Mouse (Mus musculus): ENCODE results near the gene Ptprs. TPM values are rescaled to one million over a fixed set of nuclear protein-coding genes. Genes with fewer than 3 reads are reported as not detected.

Ptprs gene
- polyA plus RNA-seq, 1 experiment: 128 TPM

DNA sequence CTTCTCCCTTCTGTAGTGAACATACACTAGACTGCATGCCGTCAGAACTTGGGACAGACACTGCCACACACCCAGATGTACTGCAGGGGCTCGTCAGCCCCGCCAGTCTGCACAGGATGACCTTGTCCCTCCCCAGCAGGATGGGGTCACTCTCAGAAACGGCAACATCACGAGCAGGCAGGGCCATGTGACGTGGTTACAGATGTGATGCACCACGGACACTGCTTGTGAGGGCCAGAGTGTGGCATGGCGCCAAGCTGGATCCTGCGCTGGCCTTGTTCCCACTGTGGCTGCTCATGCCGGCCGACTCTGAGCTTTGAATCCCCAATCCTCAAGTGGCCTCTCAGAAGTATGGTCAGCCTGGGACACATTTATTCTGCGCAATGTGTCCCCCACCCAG lies 58.0 kb downstream of the Ptprs start:
- no peaks in the 10 kb centered on the region for H3K4me1 ChIP-seq (ENCODE audit: control insufficient read depth, insufficient read depth, low read length)
- no peak for DNase-seq
- WGBS: 64% methylated on average over 12 of the region's 12 CpGs
- H3K4me3 ChIP-seq (replicated peaks; ENCODE audit: extremely low read depth, low read depth, low read length): no peak overlapping the region
- TF ChIP-seq CTCF (IDR thresholded peaks at IDR 0.05; ENCODE audit: insufficient read depth, low read length): no peak
- TF ChIP-seq POLR2A (IDR thresholded peaks at IDR 0.05; ENCODE audit: borderline replicate concordance, extremely low read depth, low read depth, low read length): no peak

- no peaks in the 10 kb centered on the region for H3K4me1 ChIP-seq (ENCODE audit: control insufficient read depth, insufficient read depth, low read length)
- 92% methylated on average over 9 of the region's 9 CpGs for WGBS
- no peak overlapping the region for H3K4me3 ChIP-seq (replicated peaks; ENCODE audit: extremely low read depth, low read depth, low read length)
- no peak for TF ChIP-seq CTCF (IDR thresholded peaks at IDR 0.05; ENCODE audit: insufficient read depth, low read length)
- no peak for TF ChIP-seq POLR2A (IDR thresholded peaks at IDR 0.05; ENCODE audit: borderline replicate concordance, extremely low read depth, low read depth, low read length)
- DNase-seq: no peak
Observed at GRCm38 (mm10) chr17:56414785-56415184, 61.5 kb downstream of the Ptprs start.

GRCm38 (mm10) chr17:56413113-56413512 lies 63.2 kb downstream of the Ptprs start:
- no peaks in the 10 kb centered on the region for H3K4me1 ChIP-seq (ENCODE audit: control insufficient read depth, insufficient read depth, low read length)
- no peak for DNase-seq
- 64% methylated on average over 13 of the region's 13 CpGs for WGBS
- TF ChIP-seq CTCF (IDR thresholded peaks at IDR 0.05; ENCODE audit: insufficient read depth, low read length) (no peak), POLR2A (IDR thresholded peaks at IDR 0.05; ENCODE audit: borderline replicate concordance, extremely low read depth, low read depth, low read length) (no peak)
- no peak overlapping the region for H3K4me3 ChIP-seq (replicated peaks; ENCODE audit: extremely low read depth, low read depth, low read length)

DNA sequence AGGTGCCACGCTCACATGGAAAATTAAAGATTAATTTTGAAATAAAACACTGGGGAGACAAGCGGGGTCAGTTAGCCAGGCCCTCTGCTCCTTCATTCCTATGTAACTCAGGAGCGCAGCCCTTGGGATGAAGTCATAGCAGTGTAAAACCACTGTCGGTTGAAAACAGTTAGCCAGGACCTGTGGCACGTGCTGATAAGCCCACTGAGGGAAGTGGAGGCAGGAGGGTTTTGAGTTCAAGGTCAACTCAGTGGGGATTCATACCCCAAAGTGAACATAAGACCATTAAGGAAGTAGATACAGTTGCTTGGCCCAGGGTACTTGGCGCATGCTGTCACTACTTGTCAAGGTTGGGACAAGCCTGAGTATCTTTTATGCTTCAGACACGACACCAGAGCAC lies 64.8 kb downstream of the Ptprs start:
- WGBS: 94% methylated on average over 7 of the region's 7 CpGs

DNA sequence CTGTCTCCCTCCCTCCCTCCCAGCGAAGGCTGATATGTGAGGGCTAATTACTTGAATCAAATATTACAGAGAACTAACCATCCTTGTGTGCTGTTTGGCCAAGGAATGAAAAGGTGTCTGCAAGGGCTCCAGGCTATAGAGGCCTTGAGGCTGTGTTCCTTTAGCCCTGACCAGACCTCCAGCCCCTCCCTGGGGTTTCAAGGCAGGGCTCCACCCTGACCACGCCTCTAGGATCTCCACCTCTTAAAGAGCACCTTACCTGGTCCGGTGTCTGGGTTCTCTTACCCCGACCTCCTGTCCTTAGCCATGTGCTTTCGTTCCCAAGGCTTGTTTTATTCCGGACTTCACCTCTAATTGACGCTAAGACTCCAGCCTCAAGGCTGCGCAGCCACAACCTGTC lies 66.5 kb downstream of the Ptprs start:
- WGBS: 58% methylated on average over 8 of the region's 8 CpGs
- no peaks in the 10 kb centered on the region for H3K4me1 ChIP-seq (ENCODE audit: control insufficient read depth, insufficient read depth, low read length)
- no peak for TF ChIP-seq POLR2A (IDR thresholded peaks at IDR 0.05; ENCODE audit: borderline replicate concordance, extremely low read depth, low read depth, low read length)
- no peak for TF ChIP-seq CTCF (IDR thresholded peaks at IDR 0.05; ENCODE audit: insufficient read depth, low read length)
- H3K4me3 ChIP-seq (replicated peaks; ENCODE audit: extremely low read depth, low read depth, low read length): no peak overlapping the region
- peak; percentile 11 for DNase-seq

More for the DNA sequence above, 64.8 kb downstream of the Ptprs start:
- no peaks in the 10 kb centered on the region for H3K4me1 ChIP-seq (ENCODE audit: control insufficient read depth, insufficient read depth, low read length)
- no peak overlapping the region for H3K4me3 ChIP-seq (replicated peaks; ENCODE audit: extremely low read depth, low read depth, low read length)
- TF ChIP-seq POLR2A (IDR thresholded peaks at IDR 0.05; ENCODE audit: borderline replicate concordance, extremely low read depth, low read depth, low read length) (no peak), CTCF (IDR thresholded peaks at IDR 0.05; ENCODE audit: insufficient read depth, low read length) (no peak)
- no peak for DNase-seq

DNA sequence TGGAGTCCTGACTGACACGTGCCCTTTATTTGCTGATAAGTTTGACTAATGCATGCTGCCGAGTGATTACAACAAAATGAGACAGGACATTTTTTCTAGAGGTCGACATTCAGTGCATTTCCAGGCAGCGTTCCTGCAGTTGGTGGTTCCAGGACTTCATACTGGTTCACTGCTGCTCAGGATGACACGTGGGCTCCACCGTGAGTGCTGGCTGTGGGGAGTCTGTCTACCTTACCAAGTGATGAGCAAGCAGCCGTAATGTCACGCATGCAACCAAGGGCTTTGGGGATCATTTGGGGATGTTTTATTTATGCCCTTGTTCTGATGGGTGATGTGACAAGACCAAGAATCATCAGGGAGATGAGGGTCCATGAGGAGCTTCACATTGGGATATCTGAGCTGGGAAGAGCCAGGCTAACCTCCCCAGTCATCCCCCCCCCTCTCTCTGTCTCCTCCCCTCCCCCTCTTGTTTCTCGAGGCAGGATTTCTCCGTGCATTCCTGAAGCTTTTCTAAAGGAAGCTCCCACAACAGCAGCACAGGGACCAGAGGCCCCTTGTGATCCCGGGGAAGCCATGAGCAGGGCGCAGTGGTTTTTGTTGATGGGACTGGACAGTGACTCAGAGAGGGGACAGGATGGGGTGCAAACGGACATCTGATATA lies 67.2 kb downstream of the Ptprs start:
- DNase-seq: no peak
- H3K4me1 ChIP-seq (ENCODE audit: control insufficient read depth, insufficient read depth, low read length): no peaks in the 10 kb centered on the region
- TF ChIP-seq POLR2A (IDR thresholded peaks at IDR 0.05; ENCODE audit: borderline replicate concordance, extremely low read depth, low read depth, low read length) (no peak), CTCF (IDR thresholded peaks at IDR 0.05; ENCODE audit: insufficient read depth, low read length) (no peak)
- 47% methylated on average over 13 of the region's 13 CpGs for WGBS
- no peak overlapping the region for H3K4me3 ChIP-seq (replicated peaks; ENCODE audit: extremely low read depth, low read depth, low read length)

- no peak for TF ChIP-seq CTCF (IDR thresholded peaks at IDR 0.05; ENCODE audit: insufficient read depth, low read length)
- TF ChIP-seq POLR2A (IDR thresholded peaks at IDR 0.05; ENCODE audit: borderline replicate concordance, extremely low read depth, low read depth, low read length): no peak
- H3K4me3 ChIP-seq (replicated peaks; ENCODE audit: extremely low read depth, low read depth, low read length): no peak overlapping the region
- H3K4me1 ChIP-seq (ENCODE audit: control insufficient read depth, insufficient read depth, low read length): no peaks in the 10 kb centered on the region
- DNase-seq: no peak
- 30% methylated on average over 8 of the region's 8 CpGs for WGBS
Observed at GRCm38 (mm10) chr17:56407379-56407778, 68.9 kb downstream of the Ptprs start.

- WGBS: 65% methylated on average over 4 of the region's 4 CpGs
- DNase-seq: no peak
- Histone ChIP-seq H3K4me3 (replicated peaks; ENCODE audit: extremely low read depth, low read depth, low read length) (no peak overlapping the region), H3K4me1 (ENCODE audit: control insufficient read depth, insufficient read depth, low read length) (no peaks in the 10 kb centered on the region)
- no peak for TF ChIP-seq CTCF (IDR thresholded peaks at IDR 0.05; ENCODE audit: insufficient read depth, low read length)
- no peak for TF ChIP-seq POLR2A (IDR thresholded peaks at IDR 0.05; ENCODE audit: borderline replicate concordance, extremely low read depth, low read depth, low read length)
Observed at GRCm38 (mm10) chr17:56406878-56407277, 69.4 kb downstream of the Ptprs start.

DNA sequence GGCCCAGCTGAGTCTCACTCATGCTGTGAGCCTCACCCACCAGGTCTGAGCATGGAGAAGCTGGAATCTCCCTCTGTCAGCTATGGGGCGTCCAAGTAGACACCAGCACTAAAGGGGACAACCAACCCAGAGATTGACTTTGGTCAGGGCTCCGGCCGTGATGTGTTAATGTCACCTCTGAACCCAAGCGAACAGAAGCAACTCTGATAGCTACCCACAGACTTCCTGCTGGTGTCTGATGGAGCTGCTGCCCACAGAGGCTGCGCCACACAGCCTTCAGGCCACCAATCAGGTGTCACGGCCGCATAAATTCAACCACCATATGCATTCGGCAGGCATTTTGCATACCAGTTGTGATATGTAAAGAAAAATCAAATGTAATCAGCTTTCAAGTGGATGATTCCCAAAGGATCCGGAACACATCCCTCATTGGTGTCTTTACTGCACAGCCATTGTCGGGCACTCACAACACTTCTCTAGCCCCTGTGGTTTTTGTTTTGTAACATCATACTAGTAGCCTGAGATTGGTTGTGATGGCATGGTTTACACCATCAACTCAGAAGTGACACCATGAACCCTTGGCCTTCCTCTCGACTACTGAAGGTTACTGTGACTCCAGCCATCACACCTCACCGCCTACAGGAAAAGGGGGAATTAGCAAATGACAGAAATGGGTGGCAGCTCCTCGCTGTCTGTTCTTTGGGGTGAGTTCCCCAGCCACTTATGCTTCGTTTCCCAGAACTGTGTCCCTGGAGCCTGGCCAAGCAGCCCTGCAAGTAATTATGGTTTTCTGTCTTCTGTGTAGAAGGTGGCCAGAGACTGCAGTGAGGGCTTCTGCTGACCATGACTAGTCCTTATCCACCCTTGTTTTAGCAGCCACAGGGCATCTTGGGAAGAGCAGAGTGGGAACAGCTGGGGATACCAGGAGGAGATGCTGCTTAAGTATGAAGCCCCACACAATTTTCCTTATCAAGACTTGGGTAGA lies 70.1 kb downstream of the Ptprs start:
- Histone ChIP-seq H3K4me3 (replicated peaks; ENCODE audit: extremely low read depth, low read depth, low read length) (no peak overlapping the region), H3K4me1 (ENCODE audit: control insufficient read depth, insufficient read depth, low read length) (no peaks in the 10 kb centered on the region)
- no peak for DNase-seq
- WGBS: 72% methylated on average over 14 of the region's 14 CpGs
- no peak for TF ChIP-seq CTCF (IDR thresholded peaks at IDR 0.05; ENCODE audit: insufficient read depth, low read length)
- TF ChIP-seq POLR2A (IDR thresholded peaks at IDR 0.05; ENCODE audit: borderline replicate concordance, extremely low read depth, low read depth, low read length): no peak

All from lung, adult 2 months (tissue).